Mouse (Mus musculus): ENCODE measurements around the gene Cga. TPM values are rescaled to one million over a fixed set of nuclear protein-coding genes. Genes with fewer than 3 reads are reported as not detected.
A peak's percentile ranks its signal among the peaks of the same experiment; 100 is the strongest.

Gene Cga
- polyA plus RNA-seq, 1 experiment, result not detected

DNA sequence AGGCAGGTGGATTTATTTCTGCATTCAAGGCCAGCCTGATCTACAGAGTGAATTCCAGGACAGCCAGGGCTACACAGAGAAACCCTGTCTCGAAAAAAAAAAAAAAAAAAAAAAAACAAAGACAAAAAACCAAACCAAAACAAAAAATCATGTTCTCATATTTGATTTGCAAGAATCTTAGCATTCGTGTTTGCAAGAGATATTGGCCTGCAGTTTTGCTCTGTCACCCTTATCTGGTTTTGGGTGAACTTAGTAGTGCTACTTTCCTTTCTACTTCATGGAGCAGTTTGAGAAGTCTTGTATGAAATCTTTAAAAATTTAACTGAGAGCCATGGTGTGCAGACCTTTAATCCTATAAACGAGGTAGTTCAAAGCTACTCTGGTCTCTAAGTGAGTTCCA, 23.8 kb upstream of the Cga start:
- WGBS, result 64% methylated on average over 3 of the region's 3 CpGs
- H3K4me3 ChIP-seq (replicated peaks; ENCODE audit: control insufficient read depth, low read depth, low read length), result no peak overlapping the region
- H3K27ac ChIP-seq (ENCODE audit: control insufficient read depth, insufficient read depth, low read depth, low read length, poor library complexity), result no peak overlapping the region
- no peaks in the 10 kb centered on the region; the same call in 1 of the 2 replicates for H3K4me1 ChIP-seq (ENCODE audit: control insufficient read depth, insufficient read depth, low read length)
- TF ChIP-seq POLR2A (IDR thresholded peaks at IDR 0.05; ENCODE audit: borderline replicate concordance, control insufficient read depth, low read depth, low read length), result no peak
- TF ChIP-seq CTCF (IDR thresholded peaks at IDR 0.05; ENCODE audit: control insufficient read depth, insufficient read depth, low read length), result no peak

GRCm38 (mm10) chr4:34872896-34873495, 20.6 kb upstream of the Cga start:
- no peak overlapping the region for H3K4me3 ChIP-seq (replicated peaks; ENCODE audit: control insufficient read depth, low read depth, low read length)
- no peaks in the 10 kb centered on the region; the same call in 1 of the 2 replicates for H3K4me1 ChIP-seq (ENCODE audit: control insufficient read depth, insufficient read depth, low read length)
- WGBS, result 94% methylated on average over 4 of the region's 4 CpGs
- TF ChIP-seq CTCF (IDR thresholded peaks at IDR 0.05; ENCODE audit: control insufficient read depth, insufficient read depth, low read length) (no peak), POLR2A (IDR thresholded peaks at IDR 0.05; ENCODE audit: borderline replicate concordance, control insufficient read depth, low read depth, low read length) (no peak)
- H3K27ac ChIP-seq (ENCODE audit: control insufficient read depth, insufficient read depth, low read depth, low read length, poor library complexity), result no peak overlapping the region

- H3K4me3 ChIP-seq (replicated peaks; ENCODE audit: control insufficient read depth, low read depth, low read length), result no peak overlapping the region
- TF ChIP-seq POLR2A (IDR thresholded peaks at IDR 0.05; ENCODE audit: borderline replicate concordance, control insufficient read depth, low read depth, low read length) (no peak), CTCF (IDR thresholded peaks at IDR 0.05; ENCODE audit: control insufficient read depth, insufficient read depth, low read length) (no peak)
- no peak overlapping the region for H3K27ac ChIP-seq (ENCODE audit: control insufficient read depth, insufficient read depth, low read depth, low read length, poor library complexity)
- H3K4me1 ChIP-seq (ENCODE audit: control insufficient read depth, insufficient read depth, low read length), result no peaks in the 10 kb centered on the region; the same call in 1 of the 2 replicates
- WGBS, result 75% methylated on average over 1 of the region's 1 CpGs
Observed at GRCm38 (mm10) chr4:34874234-34874633, 19.3 kb upstream of the Cga start.

DNA sequence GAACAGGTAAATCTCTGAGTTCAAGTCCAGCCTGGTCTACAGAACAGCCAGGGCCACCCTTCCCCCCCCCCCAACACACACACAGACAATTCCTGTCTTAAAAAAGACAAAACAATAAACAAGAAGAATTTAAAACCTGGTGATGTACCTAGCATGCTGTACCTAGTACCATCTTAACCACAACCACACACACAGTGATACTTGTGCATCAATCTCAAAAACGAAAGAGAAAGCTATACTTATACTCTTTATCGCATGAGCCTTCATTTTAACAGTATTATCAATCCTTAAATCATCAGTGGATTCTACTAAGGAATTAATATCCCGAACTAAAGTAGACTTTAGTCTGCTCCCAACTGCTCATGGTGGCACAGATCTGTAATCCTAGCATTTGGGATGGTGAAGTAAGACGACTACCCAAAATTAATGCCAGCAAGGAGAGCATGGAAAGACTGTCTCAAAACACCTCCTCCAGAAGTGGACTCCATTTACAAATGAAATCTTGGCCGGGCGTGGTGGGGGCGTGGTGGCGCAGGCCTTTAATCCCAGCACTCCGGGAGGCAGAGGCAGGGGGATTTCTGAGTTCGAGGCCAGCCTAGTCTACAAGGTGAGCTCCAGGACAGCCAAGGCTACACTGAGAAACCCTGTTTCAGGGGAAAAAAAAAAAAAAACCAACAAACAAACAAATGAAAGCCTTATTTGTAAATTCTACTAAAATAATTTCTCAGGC, 12.5 kb upstream of the Cga start:
- no peak overlapping the region for H3K4me3 ChIP-seq (replicated peaks; ENCODE audit: control insufficient read depth, low read depth, low read length)
- H3K4me1 ChIP-seq (ENCODE audit: control insufficient read depth, insufficient read depth, low read length), result no peaks in the 10 kb centered on the region; the same call in 1 of the 2 replicates
- TF ChIP-seq CTCF (IDR thresholded peaks at IDR 0.05; ENCODE audit: control insufficient read depth, insufficient read depth, low read length), result no peak
- no peak for TF ChIP-seq POLR2A (IDR thresholded peaks at IDR 0.05; ENCODE audit: borderline replicate concordance, control insufficient read depth, low read depth, low read length)
- H3K27ac ChIP-seq (ENCODE audit: control insufficient read depth, insufficient read depth, low read depth, low read length, poor library complexity), result no peak overlapping the region
- WGBS, result 72% methylated on average over 10 of the region's 10 CpGs

DNA sequence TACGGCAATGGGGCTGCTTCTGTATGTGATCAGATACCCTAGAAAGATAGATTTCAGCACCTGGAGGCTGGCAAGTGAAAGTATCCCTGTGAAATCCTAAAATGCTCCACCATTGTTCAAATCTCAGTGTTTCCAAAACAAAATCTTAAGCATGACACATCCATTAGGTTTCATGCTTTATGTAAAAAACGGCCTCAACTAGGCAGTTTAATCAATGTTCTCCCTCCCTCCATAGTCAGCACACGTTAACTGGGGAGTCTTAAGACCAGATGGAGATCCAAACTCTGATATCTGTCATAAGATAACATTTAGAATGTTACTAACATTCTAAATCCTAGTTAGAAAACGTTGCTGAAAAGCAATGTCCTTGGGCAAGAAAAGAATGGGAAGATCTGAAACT, 11.7 kb upstream of the Cga start:
- 10% methylated on average over 4 of the region's 4 CpGs for WGBS
- TF ChIP-seq CTCF (IDR thresholded peaks at IDR 0.05; ENCODE audit: control insufficient read depth, insufficient read depth, low read length) (no peak), POLR2A (IDR thresholded peaks at IDR 0.05; ENCODE audit: borderline replicate concordance, control insufficient read depth, low read depth, low read length) (no peak)
- Histone ChIP-seq H3K4me1 (ENCODE audit: control insufficient read depth, insufficient read depth, low read length) (no peaks in the 10 kb centered on the region; the same call in 1 of the 2 replicates), H3K27ac (ENCODE audit: control insufficient read depth, insufficient read depth, low read depth, low read length, poor library complexity) (no peak overlapping the region), H3K4me3 (replicated peaks; ENCODE audit: control insufficient read depth, low read depth, low read length) (peak overlapping the region; percentile 95)

GRCm38 (mm10) chr4:34882291-34882769, 11.2 kb upstream of the Cga start:
- no peak for TF ChIP-seq CTCF (IDR thresholded peaks at IDR 0.05; ENCODE audit: control insufficient read depth, insufficient read depth, low read length)
- TF ChIP-seq POLR2A (IDR thresholded peaks at IDR 0.05; ENCODE audit: borderline replicate concordance, control insufficient read depth, low read depth, low read length), result no peak
- under 1% methylated on average over 54 of the region's 58 CpGs for WGBS
- Histone ChIP-seq H3K4me1 (ENCODE audit: control insufficient read depth, insufficient read depth, low read length) (no peaks in the 10 kb centered on the region; the same call in 1 of the 2 replicates), H3K27ac (ENCODE audit: control insufficient read depth, insufficient read depth, low read depth, low read length, poor library complexity) (peak overlapping the region; percentile 96), H3K4me3 (replicated peaks; ENCODE audit: control insufficient read depth, low read depth, low read length) (peak overlapping the region; percentile 95)

DNA sequence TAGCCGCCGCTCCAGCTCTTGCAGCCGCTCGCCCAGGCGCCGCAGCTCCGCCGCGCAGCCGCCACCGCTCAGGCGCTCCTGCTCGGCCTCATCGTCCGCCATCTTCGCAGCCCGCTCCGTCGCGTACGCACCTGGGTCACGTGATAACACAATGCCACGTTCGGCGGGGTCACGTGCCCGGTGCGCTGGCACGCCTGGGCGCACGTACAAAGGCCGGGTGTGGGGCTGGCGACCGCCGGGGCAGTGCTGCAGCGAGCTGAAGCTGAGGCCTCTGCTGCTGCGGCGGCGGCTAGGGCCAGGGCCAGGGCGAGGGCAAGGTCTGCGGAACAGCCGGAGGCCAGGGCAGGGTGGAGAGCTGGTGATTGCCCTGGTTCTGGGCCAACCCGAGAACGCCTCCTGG, 10.8 kb upstream of the Cga start, which contains the start of gene Zfp292:
Gene Zfp292, minus strand, starts transcription at position 143 of the 400 bp plus-strand sequence.
- no peaks in the 10 kb centered on the region; the same call in 1 of the 2 replicates for H3K4me1 ChIP-seq (ENCODE audit: control insufficient read depth, insufficient read depth, low read length)
- under 1% methylated on average over 44 of the region's 44 CpGs for WGBS
- TF ChIP-seq CTCF (IDR thresholded peaks at IDR 0.05; ENCODE audit: control insufficient read depth, insufficient read depth, low read length) (no peak), POLR2A (IDR thresholded peaks at IDR 0.05; ENCODE audit: borderline replicate concordance, control insufficient read depth, low read depth, low read length) (peak; percentile 95)
- H3K27ac ChIP-seq (ENCODE audit: control insufficient read depth, insufficient read depth, low read depth, low read length, poor library complexity), result peak within 1 kb of the TSS; percentile 96
- peak within 1 kb of the TSS; percentile 95 for H3K4me3 ChIP-seq (replicated peaks; ENCODE audit: control insufficient read depth, low read depth, low read length)

DNA sequence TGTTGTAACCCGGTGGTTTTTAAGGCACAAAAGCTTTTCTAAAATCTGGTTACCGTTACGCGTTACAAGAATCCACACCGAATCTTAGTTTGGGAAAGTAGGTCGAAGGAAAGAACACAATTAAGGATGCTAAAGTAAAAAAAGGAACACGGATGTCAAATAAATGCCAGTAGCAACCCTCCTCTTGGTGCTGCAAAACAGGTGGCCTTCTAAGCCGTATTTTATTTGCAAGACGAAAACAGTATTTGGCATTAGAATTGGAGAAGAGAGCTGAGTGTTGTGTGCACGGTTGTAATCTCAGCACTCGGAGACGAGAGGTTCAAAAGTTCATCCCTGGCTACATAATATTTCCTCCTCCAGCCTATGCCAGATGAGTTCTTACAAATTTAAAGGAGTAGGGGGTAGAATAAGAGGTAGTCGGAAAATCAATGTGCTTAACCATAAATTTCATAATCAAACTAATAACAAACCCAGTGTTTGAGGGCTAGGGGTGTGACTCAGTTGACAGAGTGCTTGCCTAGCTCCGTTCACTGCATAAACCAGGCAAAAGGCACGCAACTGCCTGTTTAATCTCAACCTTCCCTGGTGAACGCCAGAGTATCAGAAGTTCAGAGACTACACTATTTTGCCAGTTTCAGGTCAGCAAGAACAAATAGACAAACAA, 10.1 kb upstream of the Cga start:
- H3K27ac ChIP-seq (ENCODE audit: control insufficient read depth, insufficient read depth, low read depth, low read length, poor library complexity), result no peak overlapping the region
- WGBS, result 43% methylated on average over 16 of the region's 16 CpGs
- H3K4me3 ChIP-seq (replicated peaks; ENCODE audit: control insufficient read depth, low read depth, low read length), result peak overlapping the region; percentile 95
- no peaks in the 10 kb centered on the region; the same call in 1 of the 2 replicates for H3K4me1 ChIP-seq (ENCODE audit: control insufficient read depth, insufficient read depth, low read length)
- TF ChIP-seq POLR2A (IDR thresholded peaks at IDR 0.05; ENCODE audit: borderline replicate concordance, control insufficient read depth, low read depth, low read length) (no peak), CTCF (IDR thresholded peaks at IDR 0.05; ENCODE audit: control insufficient read depth, insufficient read depth, low read length) (no peak)

All from bone marrow, adult 2 months (tissue).